Mouse (Mus musculus): ENCODE results near the gene Clec12b. TPM values are rescaled to one million over a fixed set of nuclear protein-coding genes. Genes with fewer than 3 reads are reported as not detected.

Clec12b gene
- polyA plus RNA-seq, 1 experiment from 2014 or later = not detected

- WGBS = 86% methylated on average over 2 of the region's 2 CpGs
- Histone ChIP-seq H3K4me1 (no peaks in the 10 kb centered on the region), H3K9me3 (replicated peaks) (no peaks in the 10 kb centered on the region), H3K27ac (no peak overlapping the region), H3K27me3 (no peaks in the 10 kb centered on the region), H3K36me3 (no peaks in the 10 kb centered on the region), H3K4me2 (replicated peaks) (no peak overlapping the region), H3K4me3 (no peak overlapping the region), H3K9ac (no peak overlapping the region)
- no peak for ATAC-seq (ENCODE audit: low FRiP score)
Observed at GRCm38 (mm10) chr6:129402404-129402803, 16.7 kb upstream of the Clec12b start.

- Histone ChIP-seq H3K4me2 (replicated peaks) (no peak overlapping the region), H3K9me3 (replicated peaks) (no peaks in the 10 kb centered on the region), H3K4me3 (no peak overlapping the region), H3K4me1 (no peaks in the 10 kb centered on the region), H3K27ac (no peak overlapping the region), H3K36me3 (no peaks in the 10 kb centered on the region), H3K9ac (no peak overlapping the region), H3K27me3 (no peaks in the 10 kb centered on the region)
- WGBS = 61% methylated on average over 6 of the region's 6 CpGs
- ATAC-seq (ENCODE audit: low FRiP score) = no peak
Observed at GRCm38 (mm10) chr6:129399945-129400344, 14.3 kb upstream of the Clec12b start.

- Histone ChIP-seq H3K27me3 (no peaks in the 10 kb centered on the region), H3K4me1 (no peaks in the 10 kb centered on the region), H3K36me3 (no peaks in the 10 kb centered on the region), H3K9me3 (replicated peaks) (no peaks in the 10 kb centered on the region), H3K9ac (no peak within 1 kb of the TSS), H3K27ac (no peak within 1 kb of the TSS), H3K4me3 (no peak within 1 kb of the TSS), H3K4me2 (replicated peaks) (no peak within 1 kb of the TSS)
- 83% methylated on average over 8 of the region's 8 CpGs for WGBS
- no peak for ATAC-seq (ENCODE audit: low FRiP score)
Observed at GRCm38 (mm10) chr6:129396997-129397396, 11.3 kb upstream of the Clec12b start, which contains the start of gene Clec1b. TSS of gene Clec1b (plus strand) at chr6:129397297.

- Histone ChIP-seq H3K27me3 (no peaks in the 10 kb centered on the region), H3K4me2 (replicated peaks) (no peak overlapping the region), H3K27ac (no peak overlapping the region), H3K36me3 (no peaks in the 10 kb centered on the region), H3K9me3 (replicated peaks) (no peaks in the 10 kb centered on the region), H3K4me1 (no peaks in the 10 kb centered on the region), H3K9ac (no peak overlapping the region), H3K4me3 (no peak overlapping the region)
- ATAC-seq (ENCODE audit: low FRiP score) = peak; percentile 46; the same call in 1 of the 2 replicates
- 75% methylated on average over 6 of the region's 6 CpGs for WGBS
Observed at GRCm38 (mm10) chr6:129393732-129394131, 8.1 kb upstream of the Clec12b start.

GRCm38 (mm10) chr6:129393087-129393720 is 7.5 kb upstream of the Clec12b start:
- no peak for ATAC-seq (ENCODE audit: low FRiP score)
- no peak overlapping the region for H3K27ac ChIP-seq
- no peak overlapping the region for H3K4me2 ChIP-seq (replicated peaks)
- H3K9ac ChIP-seq = no peak overlapping the region
- no peaks in the 10 kb centered on the region for H3K36me3 ChIP-seq
- WGBS = 37% methylated on average over 2 of the region's 2 CpGs
- H3K4me1 ChIP-seq = no peaks in the 10 kb centered on the region
- no peaks in the 10 kb centered on the region for H3K9me3 ChIP-seq (replicated peaks)
- H3K27me3 ChIP-seq = no peaks in the 10 kb centered on the region
- H3K4me3 ChIP-seq = no peak overlapping the region

- no peaks in the 10 kb centered on the region for H3K4me1 ChIP-seq
- H3K27ac ChIP-seq = no peak overlapping the region
- no peak for ATAC-seq (ENCODE audit: low FRiP score)
- H3K9me3 ChIP-seq (replicated peaks) = no peaks in the 10 kb centered on the region
- H3K9ac ChIP-seq = no peak overlapping the region
- H3K4me2 ChIP-seq (replicated peaks) = no peak overlapping the region
- H3K36me3 ChIP-seq = no peaks in the 10 kb centered on the region
- 49% methylated on average over 4 of the region's 4 CpGs for WGBS
- H3K4me3 ChIP-seq = no peak overlapping the region
- no peaks in the 10 kb centered on the region for H3K27me3 ChIP-seq
Observed at GRCm38 (mm10) chr6:129385000-129385399, 674 bp downstream of the Clec12b start.

GRCm38 (mm10) chr6:129383466-129383865 is 2.2 kb downstream of the Clec12b start:
- H3K4me1 ChIP-seq = no peaks in the 10 kb centered on the region
- no peak for ATAC-seq (ENCODE audit: low FRiP score)
- whole genome bisulfite sequencing = 92% methylated on average over 3 of the region's 3 CpGs

GRCm38 (mm10) chr6:129381736-129382135 is 3.9 kb downstream of the Clec12b start:
- Histone ChIP-seq H3K27me3 (no peaks in the 10 kb centered on the region), H3K4me1 (no peaks in the 10 kb centered on the region), H3K9ac (no peak overlapping the region), H3K9me3 (replicated peaks) (no peaks in the 10 kb centered on the region), H3K36me3 (no peaks in the 10 kb centered on the region), H3K27ac (no peak overlapping the region), H3K4me2 (replicated peaks) (no peak overlapping the region), H3K4me3 (no peak overlapping the region)
- 78% methylated on average over 1 of the region's 1 CpGs for WGBS
- ATAC-seq (ENCODE audit: low FRiP score) = no peak

More at GRCm38 (mm10) chr6:129383466-129383865, 2.2 kb downstream of the Clec12b start:
- Histone ChIP-seq H3K4me2 (replicated peaks) (no peak overlapping the region), H3K27me3 (no peaks in the 10 kb centered on the region), H3K36me3 (no peaks in the 10 kb centered on the region), H3K9ac (no peak overlapping the region), H3K9me3 (replicated peaks) (no peaks in the 10 kb centered on the region), H3K4me3 (no peak overlapping the region), H3K27ac (no peak overlapping the region)

- H3K9ac ChIP-seq = no peak overlapping the region
- WGBS = 73% methylated on average over 3 of the region's 4 CpGs
- ATAC-seq (ENCODE audit: low FRiP score) = no peak
- H3K4me3 ChIP-seq = no peak overlapping the region
- H3K9me3 ChIP-seq (replicated peaks) = no peaks in the 10 kb centered on the region
- no peaks in the 10 kb centered on the region for H3K36me3 ChIP-seq
- no peak overlapping the region for H3K27ac ChIP-seq
- no peak overlapping the region for H3K4me2 ChIP-seq (replicated peaks)
- no peaks in the 10 kb centered on the region for H3K27me3 ChIP-seq
- no peaks in the 10 kb centered on the region for H3K4me1 ChIP-seq
Observed at GRCm38 (mm10) chr6:129380454-129380853, 5.2 kb downstream of the Clec12b start.

- Histone ChIP-seq H3K9me3 (replicated peaks) (no peaks in the 10 kb centered on the region), H3K4me1 (no peaks in the 10 kb centered on the region), H3K36me3 (no peaks in the 10 kb centered on the region), H3K27ac (no peak overlapping the region), H3K4me2 (replicated peaks) (no peak overlapping the region), H3K27me3 (no peaks in the 10 kb centered on the region), H3K4me3 (no peak overlapping the region), H3K9ac (no peak overlapping the region)
- 88% methylated on average over 2 of the region's 2 CpGs for WGBS
- no peak for ATAC-seq (ENCODE audit: low FRiP score)
Observed at GRCm38 (mm10) chr6:129374937-129375471, 10.7 kb downstream of the Clec12b start.

- no peaks in the 10 kb centered on the region for H3K27me3 ChIP-seq
- H3K4me1 ChIP-seq = no peaks in the 10 kb centered on the region
- H3K27ac ChIP-seq = no peak overlapping the region
- H3K9ac ChIP-seq = no peak overlapping the region
- H3K36me3 ChIP-seq = no peaks in the 10 kb centered on the region
- ATAC-seq (ENCODE audit: low FRiP score) = no peak
- H3K4me3 ChIP-seq = no peak overlapping the region
- 72% methylated on average over 7 of the region's 7 CpGs for WGBS
- H3K9me3 ChIP-seq (replicated peaks) = no peaks in the 10 kb centered on the region
- H3K4me2 ChIP-seq (replicated peaks) = no peak overlapping the region
Observed at GRCm38 (mm10) chr6:129369374-129370132, 16.1 kb downstream of the Clec12b start.

GRCm38 (mm10) chr6:129365959-129366359 is 19.7 kb downstream of the Clec12b start:
- WGBS = 24% methylated on average over 6 of the region's 6 CpGs
- no peak overlapping the region for H3K4me3 ChIP-seq
- 0 out of 2 replicates have a peak, but pooled peaks have one; percentile 52 for ATAC-seq (ENCODE audit: low FRiP score)
- no peak overlapping the region for H3K27ac ChIP-seq
- no peaks in the 10 kb centered on the region for H3K9me3 ChIP-seq (replicated peaks)
- no peak overlapping the region for H3K9ac ChIP-seq
- no peaks in the 10 kb centered on the region for H3K27me3 ChIP-seq
- no peaks in the 10 kb centered on the region for H3K36me3 ChIP-seq
- no peaks in the 10 kb centered on the region for H3K4me1 ChIP-seq
- H3K4me2 ChIP-seq (replicated peaks) = no peak overlapping the region
